ENCODE assay signal across 28 mouse cellular contexts in genomic region chr2:104383589-104383988, GRCm38 (mm10). TPM values are rescaled to one million over a fixed set of nuclear protein-coding genes. Genes with fewer than 3 reads are reported as not detected.
"Had no signal": no experiment of that assay in that cellular context is flagged by ENCODE, and none has a peak within 500 bp of the region (broad histone marks: within the 10 kb centered on the region; RNA-seq: fewer than 3 reads in every experiment).

No protein-coding gene starts in this region.

- H3K9ac ChIP-seq: embryonic facial prominence, embryonic 12.5 days; embryonic facial prominence, embryonic 13.5 days; embryonic facial prominence, embryonic 15.5 days; forebrain, embryonic 13.5 days; forebrain, embryonic 15.5 days; forebrain, postnatal 0 days had no signal

- H3K36me3 ChIP-seq: embryonic facial prominence, embryonic 10.5 days; embryonic facial prominence, embryonic 12.5 days; embryonic facial prominence, embryonic 13.5 days; embryonic facial prominence, embryonic 15.5 days; forebrain, embryonic 10.5 days; forebrain, embryonic 15.5 days had no signal

- H3K4me2 ChIP-seq: embryonic facial prominence, embryonic 12.5 days; embryonic facial prominence, embryonic 13.5 days; embryonic facial prominence, embryonic 15.5 days; forebrain, embryonic 13.5 days; forebrain, embryonic 15.5 days had no signal

- DNase-seq: cerebellum, adult 8-10 months; cerebellum, adult 9-10 months; cerebellum, adult 9-11 months; cerebellum, postnatal 10 days; cerebellum, postnatal 14 days; cerebellum, postnatal 25 days; cerebellum, postnatal 36 days; embryo, embryonic 11 days; forebrain, postnatal 0 days; gastrocnemius, adult 2 months; gastrocnemius, postnatal 10 days; gastrocnemius, postnatal 14 days; gastrocnemius, postnatal 25 days; gastrocnemius, postnatal 36 days; heart, adult 18-20 months; heart, adult 2 months had no signal

- H3K4me3 ChIP-seq: embryonic facial prominence, embryonic 10.5 days; embryonic facial prominence, embryonic 12.5 days; embryonic facial prominence, embryonic 13.5 days; embryonic facial prominence, embryonic 15.5 days; erythroblast, embryonic 14.5 days; forebrain, embryonic 10.5 days; forebrain, embryonic 13.5 days; forebrain, embryonic 15.5 days; gastrocnemius, adult 2 months; heart, adult 2 months had no signal

- H3K9me3 ChIP-seq: embryonic facial prominence, embryonic 10.5 days; embryonic facial prominence, embryonic 12.5 days; embryonic facial prominence, embryonic 13.5 days; embryonic facial prominence, embryonic 15.5 days; forebrain, embryonic 10.5 days; forebrain, embryonic 13.5 days; forebrain, embryonic 15.5 days had no signal

- H3K27me3 ChIP-seq: embryonic facial prominence, embryonic 12.5 days; forebrain, embryonic 13.5 days; forebrain, embryonic 15.5 days had no signal

- ATAC-seq: forebrain, embryonic 13.5 days; forebrain, embryonic 14.5 days; forebrain, embryonic 15.5 days; forebrain, embryonic 16.5 days; forebrain, postnatal 0 days had no signal

- H3K4me1 ChIP-seq: embryonic facial prominence, embryonic 12.5 days; embryonic facial prominence, embryonic 13.5 days; embryonic facial prominence, embryonic 15.5 days had no signal

- H3K27ac ChIP-seq: embryonic facial prominence, embryonic 10.5 days; embryonic facial prominence, embryonic 12.5 days; embryonic facial prominence, embryonic 13.5 days; embryonic facial prominence, embryonic 15.5 days; forebrain, embryonic 10.5 days; forebrain, embryonic 13.5 days; forebrain, embryonic 15.5 days; gastrocnemius, adult 2 months; heart, adult 2 months had no signal

RNA-seq across cellular contexts. Expression of gene D430041D05Rik, which starts 27.2 kb away (rescaled TPM):
- total RNA-seq: common myeloid progenitor, adult 5-6 weeks; granulocyte monocyte progenitor cell, adult 5-6 weeks had no signal
- polyA plus RNA-seq: erythroblast, embryonic 14.5 days had no signal
